Mouse (Mus musculus) kidney, embryonic 15.5 days (tissue): Measurements from ENCODE around the gene Morc2b. TPM values are rescaled to one million over a fixed set of nuclear protein-coding genes. Genes with fewer than 3 reads are reported as not detected.
A peak's percentile ranks its signal among the peaks of the same experiment; 100 is the strongest.
"Not testable (repeated sequence)": the region's sequence is repeated elsewhere in the genome, so short reads cannot be mapped to it uniquely, and the experiment has no call there.

Experiments used
- ATAC-seq: fragments of 200-750 bp; cut with Nextera tagmentation; replicated peaks from 2 replicates; pipeline ENCODE4 v1.8.0; 2017; ENCODE audit warnings: moderate TSS enrichment; ENCODE audit not compliant: low FRiP score
- H3K27ac ChIP-seq: fragments of 300-500 bp; sonication (generic); 2 replicates; pipeline ENCODE4 v1.5.1; 2015; ENCODE audit warnings: mild to moderate bottlenecking, inconsistent platforms
- H3K27me3 ChIP-seq: fragments of 300-500 bp; sonication (generic); 2 replicates; pipeline ENCODE4 v1.6.1; 2015; ENCODE audit warnings: inconsistent platforms
- H3K36me3 ChIP-seq: fragments of 300-500 bp; sonication (generic); 2 replicates; pipeline ENCODE4 v1.6.1; 2015; ENCODE audit warnings: inconsistent platforms
- H3K4me1 ChIP-seq: fragments of 300-500 bp; sonication (generic); 2 replicates; pipeline ENCODE4 v1.6.1; 2015; ENCODE audit warnings: inconsistent platforms
- H3K4me2 ChIP-seq: fragments of 300-500 bp; sonication (generic); 2 replicates; pipeline ENCODE4 v1.6.1; 2015; ENCODE audit warnings: moderate library complexity, mild to moderate bottlenecking, inconsistent platforms
- H3K4me3 ChIP-seq: fragments of 300-500 bp; sonication (generic); replicated peaks from 2 replicates; pipeline ENCODE4 v1.5.1; 2015; ENCODE audit warnings: mild to moderate bottlenecking, inconsistent platforms
- H3K9ac ChIP-seq: fragments of 300-500 bp; sonication (generic); 2 replicates; pipeline ENCODE4 v1.6.1; 2015; ENCODE audit warnings: mild to moderate bottlenecking, inconsistent platforms
- H3K9me3 ChIP-seq: fragments of 300-500 bp; sonication (generic); replicated peaks from 2 replicates; pipeline ENCODE4 v1.6.1; 2016; ENCODE audit warnings: inconsistent platforms
- WGBS: fragments of 180-500 bp; shearing (Covaris S2); methylation state at CpG from one replicate; pipeline ENCODE4 v1.1.7; 2015; ENCODE audit warnings: mixed read lengths; 5-methylcytosine and 5-hydroxymethylcytosine counted together
- polyA plus RNA-seq: library from polyadenylated mRNA; unstranded; fragments of >200 nt; fragmentation: Nextera tagmentation; extraction: Ambion mirVana; gene quantifications from 2 replicates; pipeline ENCODE4 v1.2.1, GENCODE M21; 2015

Gene Morc2b
- polyA plus RNA-seq, result not detected in 2 replicates

DNA sequence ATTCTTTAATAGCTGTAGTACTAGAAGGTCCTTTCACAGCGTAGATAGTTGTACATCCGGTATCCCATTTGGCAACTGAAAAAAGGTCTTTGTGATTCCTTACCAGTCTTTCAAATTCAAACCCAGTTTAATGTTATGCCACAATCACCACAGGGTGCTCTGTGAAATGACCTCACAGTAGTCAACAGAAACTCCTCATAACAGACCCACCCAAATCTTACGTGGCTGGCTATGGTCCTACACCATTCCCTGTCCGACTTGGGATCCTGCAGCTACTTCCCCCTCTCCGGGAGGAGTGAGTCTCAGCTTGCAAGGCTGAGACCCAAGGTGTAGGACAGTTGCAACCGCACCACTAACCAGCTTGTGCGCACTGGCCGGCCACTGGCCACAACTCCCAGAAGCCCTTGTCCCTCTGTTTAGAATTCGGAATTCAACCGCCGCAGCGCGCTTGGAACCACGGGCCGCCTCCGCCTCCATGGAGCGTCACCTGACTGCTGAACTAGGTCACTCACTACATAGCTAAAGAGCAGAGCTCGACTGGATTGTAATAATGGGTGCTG lies at the start of gene Morc2b:
Morc2b (minus strand) TSS at position 423 of the 560 bp plus-strand sequence.
- no peak within 1 kb of the TSS for H3K4me2 ChIP-seq
- H3K9me3 ChIP-seq, result no peaks in the 10 kb centered on the region
- WGBS, result 78% methylated on average over 18 of the region's 18 CpGs
- H3K36me3 ChIP-seq, result no peaks in the 10 kb centered on the region
- no peak for ATAC-seq
- no peak within 1 kb of the TSS for H3K9ac ChIP-seq
- H3K27ac ChIP-seq, result no peak within 1 kb of the TSS
- H3K27me3 ChIP-seq, result no peaks in the 10 kb centered on the region
- H3K4me1 ChIP-seq, result no peaks in the 10 kb centered on the region
- no peak within 1 kb of the TSS for H3K4me3 ChIP-seq

DNA sequence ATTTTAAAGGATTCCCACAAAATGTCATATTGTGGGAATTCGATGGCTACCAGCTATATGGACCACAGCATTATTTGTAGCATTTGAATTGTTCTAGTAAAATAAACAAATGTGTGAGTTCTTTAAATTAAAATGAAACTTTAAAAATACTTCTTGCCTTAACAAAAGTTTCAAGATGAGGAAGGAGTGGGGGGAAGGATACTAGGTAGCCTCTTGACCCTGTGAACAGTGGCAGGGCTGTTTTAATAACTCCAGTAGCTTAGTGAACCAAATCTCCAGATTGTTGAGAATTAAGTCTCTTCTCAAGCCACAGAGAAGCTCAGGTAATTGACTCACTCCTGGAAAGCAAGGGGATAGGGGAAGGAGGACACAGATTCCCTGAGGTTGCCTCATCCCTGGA lies 28.7 kb upstream of the Morc2b start, which contains the start of gene Olfr55:
Olfr55 (plus strand) TSS at position 301 of the 400 bp plus-strand sequence.
- ATAC-seq, H3K4me3 ChIP-seq, H3K36me3 ChIP-seq, H3K4me1 ChIP-seq, H3K4me2 ChIP-seq, H3K9me3 ChIP-seq, H3K27ac ChIP-seq, H3K9ac ChIP-seq, H3K27me3 ChIP-seq: not testable (repeated sequence)
- WGBS, result 76% methylated on average over 1 of the region's 1 CpGs

DNA sequence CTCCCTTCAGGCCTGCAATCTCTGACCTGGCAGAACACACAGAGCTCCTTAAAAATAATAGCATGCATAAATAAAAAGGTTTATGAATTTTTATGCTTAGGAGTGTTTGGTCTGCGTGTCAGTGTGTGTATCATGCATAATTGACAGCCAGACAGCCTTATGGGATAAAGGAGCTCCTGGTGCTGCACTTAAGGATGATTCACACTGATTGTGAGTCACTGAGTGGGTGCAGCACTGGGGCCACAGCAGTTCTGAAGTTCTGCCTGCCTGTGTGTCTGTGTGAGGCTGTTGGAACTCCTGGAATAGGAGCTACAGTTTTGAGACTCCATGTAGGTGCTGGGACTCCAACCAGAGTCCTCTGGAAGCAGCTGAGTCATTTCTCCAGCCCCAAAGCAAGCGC lies 13.2 kb downstream of the Morc2b start:
- no peaks in the 10 kb centered on the region for H3K4me1 ChIP-seq
- no peaks in the 10 kb centered on the region for H3K27me3 ChIP-seq
- no peak overlapping the region for H3K4me2 ChIP-seq
- H3K27ac ChIP-seq, result no peak overlapping the region
- no peak overlapping the region for H3K9ac ChIP-seq
- H3K4me3 ChIP-seq, result no peak overlapping the region
- WGBS, result 68% methylated on average over 2 of the region's 2 CpGs
- H3K36me3 ChIP-seq, result no peaks in the 10 kb centered on the region
- no peak for ATAC-seq
- no peaks in the 10 kb centered on the region for H3K9me3 ChIP-seq

DNA sequence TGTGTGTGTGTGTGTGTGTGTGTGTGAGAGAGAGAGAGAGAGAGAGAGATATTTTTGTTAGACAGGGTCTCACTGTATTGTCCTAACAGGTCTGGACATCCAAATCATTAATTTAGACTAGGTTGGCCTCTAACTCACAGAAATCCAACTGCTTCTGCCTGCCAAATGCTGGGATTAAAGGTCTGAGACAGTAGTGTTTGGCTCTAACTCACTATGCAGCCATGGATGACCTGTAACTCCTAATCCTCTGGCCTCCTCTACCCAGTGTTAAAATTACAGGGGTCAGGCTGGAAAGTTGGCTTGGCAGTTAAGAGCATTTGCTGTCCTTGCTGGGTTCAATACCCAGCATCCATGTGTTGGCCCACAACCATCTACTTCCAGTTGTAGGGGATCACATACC lies 14.9 kb downstream of the Morc2b start:
- Histone ChIP-seq H3K4me2 (no peak overlapping the region), H3K9ac (no peak overlapping the region), H3K9me3 (no peaks in the 10 kb centered on the region), H3K36me3 (no peaks in the 10 kb centered on the region), H3K4me1 (no peaks in the 10 kb centered on the region), H3K27me3 (no peaks in the 10 kb centered on the region), H3K27ac (no peak overlapping the region), H3K4me3 (no peak overlapping the region)
- no peak for ATAC-seq

DNA sequence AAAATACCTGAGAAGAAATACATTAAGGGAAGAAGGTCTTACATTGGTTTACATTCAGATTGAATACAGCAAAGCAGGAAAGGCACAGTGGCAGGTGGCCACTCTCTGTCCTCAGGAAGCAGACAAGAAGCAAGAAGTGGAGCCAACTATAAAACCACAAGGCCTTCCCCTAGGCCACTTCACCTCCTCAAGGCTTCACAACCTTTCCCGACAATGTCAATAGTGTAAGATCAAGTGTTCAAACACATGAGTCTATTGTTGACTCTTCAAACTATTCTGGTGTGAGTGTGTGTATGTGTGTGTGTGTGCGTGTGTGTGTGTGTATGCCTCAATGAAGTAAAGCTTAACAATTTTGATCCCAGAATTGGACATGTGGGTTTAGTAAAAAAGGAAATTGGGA lies 42.1 kb downstream of the Morc2b start:
- H3K4me3 ChIP-seq, result no peak overlapping the region
- no peaks in the 10 kb centered on the region for H3K9me3 ChIP-seq
- H3K27ac ChIP-seq, result no peak overlapping the region
- no peak overlapping the region for H3K4me2 ChIP-seq
- no peaks in the 10 kb centered on the region for H3K27me3 ChIP-seq
- peaks cover 10% of the 10 kb centered on the region; the same call in 1 of the 2 replicates for H3K4me1 ChIP-seq
- no peak overlapping the region for H3K9ac ChIP-seq
- no peaks in the 10 kb centered on the region for H3K36me3 ChIP-seq
- no peak for ATAC-seq
- 86% methylated on average over 2 of the region's 2 CpGs for WGBS

DNA sequence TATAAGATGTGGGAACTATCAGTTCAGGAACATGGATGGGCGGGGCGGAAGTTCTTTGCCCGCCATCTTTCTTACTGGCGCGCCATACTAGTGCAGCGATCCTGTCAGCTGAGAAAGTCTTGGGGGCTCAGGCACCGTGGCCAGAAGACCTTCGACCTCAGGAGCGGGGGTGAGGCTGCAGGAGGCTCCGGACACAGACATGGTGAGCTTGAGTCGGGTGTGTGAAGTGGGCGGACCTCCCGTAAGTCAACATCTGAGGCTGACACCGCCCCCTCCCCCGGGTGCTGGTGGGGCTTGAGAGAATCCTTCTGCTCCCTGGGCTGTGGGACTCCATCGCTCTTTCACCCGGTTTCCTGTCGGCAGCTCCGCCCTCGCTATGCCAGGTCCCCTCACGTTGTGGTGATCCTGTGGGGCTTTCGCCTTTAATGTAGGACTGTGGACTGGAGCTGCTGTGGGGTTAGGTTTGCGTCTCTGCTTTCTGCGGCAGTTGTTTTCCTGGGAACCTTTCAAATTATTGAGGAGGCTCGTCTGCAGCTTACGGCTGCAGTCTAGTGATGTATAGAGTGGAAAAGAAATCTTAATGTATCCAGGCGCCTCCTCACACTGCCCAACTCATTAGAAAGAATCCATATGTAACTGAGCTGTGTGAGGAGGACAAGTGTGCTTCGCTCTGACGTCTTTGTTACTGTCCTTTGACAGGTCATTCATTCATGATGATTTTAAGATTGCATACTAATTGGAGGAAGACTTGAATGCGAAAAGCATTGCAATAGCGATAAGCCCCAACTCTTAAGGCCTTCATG lies 46.9 kb downstream of the Morc2b start:
- peak; percentile 87 for ATAC-seq
- WGBS, result 2% methylated on average over 31 of the region's 31 CpGs
- H3K36me3 ChIP-seq, result no peaks in the 10 kb centered on the region
- H3K9me3 ChIP-seq, result no peaks in the 10 kb centered on the region
- no peaks in the 10 kb centered on the region for H3K27me3 ChIP-seq
- H3K4me3 ChIP-seq, result peak overlapping the region; percentile 59
- H3K9ac ChIP-seq, result peak overlapping the region; percentile 44
- H3K4me1 ChIP-seq, result peaks cover 23% of the 10 kb centered on the region; the same call in 1 of the 2 replicates
- peak overlapping the region; percentile 92 for H3K27ac ChIP-seq
- peak overlapping the region; percentile 58 for H3K4me2 ChIP-seq

DNA sequence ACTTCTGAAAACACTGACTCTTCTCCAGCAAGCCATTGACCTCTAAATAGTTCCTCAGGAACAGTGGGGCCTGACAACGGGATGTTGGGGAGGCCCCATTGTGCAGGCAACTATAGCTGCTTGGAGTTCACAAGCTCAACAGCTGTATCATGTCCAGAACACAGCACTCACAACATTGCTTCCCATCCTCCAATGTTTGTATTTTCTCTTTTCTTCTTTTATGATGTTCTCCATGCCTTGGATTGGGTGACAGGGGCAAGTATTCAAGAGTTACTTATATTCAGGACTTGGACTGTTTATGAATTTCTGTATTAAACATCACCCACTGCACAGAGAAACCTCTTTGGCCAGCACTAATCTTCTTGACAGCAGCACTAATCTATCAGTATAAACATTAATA lies 47.9 kb downstream of the Morc2b start:
- Histone ChIP-seq H3K9ac (no peak overlapping the region), H3K27me3 (no peaks in the 10 kb centered on the region), H3K9me3 (no peaks in the 10 kb centered on the region), H3K4me3 (0 out of 2 replicates have a peak overlapping the region, but pooled peaks have one; percentile 59), H3K27ac (peak overlapping the region; percentile 92), H3K36me3 (no peaks in the 10 kb centered on the region), H3K4me1 (peaks cover 23% of the 10 kb centered on the region; the same call in 1 of the 2 replicates), H3K4me2 (peak overlapping the region; percentile 58)
- no peak for ATAC-seq
- WGBS, result 67% methylated on average over 1 of the region's 1 CpGs

DNA sequence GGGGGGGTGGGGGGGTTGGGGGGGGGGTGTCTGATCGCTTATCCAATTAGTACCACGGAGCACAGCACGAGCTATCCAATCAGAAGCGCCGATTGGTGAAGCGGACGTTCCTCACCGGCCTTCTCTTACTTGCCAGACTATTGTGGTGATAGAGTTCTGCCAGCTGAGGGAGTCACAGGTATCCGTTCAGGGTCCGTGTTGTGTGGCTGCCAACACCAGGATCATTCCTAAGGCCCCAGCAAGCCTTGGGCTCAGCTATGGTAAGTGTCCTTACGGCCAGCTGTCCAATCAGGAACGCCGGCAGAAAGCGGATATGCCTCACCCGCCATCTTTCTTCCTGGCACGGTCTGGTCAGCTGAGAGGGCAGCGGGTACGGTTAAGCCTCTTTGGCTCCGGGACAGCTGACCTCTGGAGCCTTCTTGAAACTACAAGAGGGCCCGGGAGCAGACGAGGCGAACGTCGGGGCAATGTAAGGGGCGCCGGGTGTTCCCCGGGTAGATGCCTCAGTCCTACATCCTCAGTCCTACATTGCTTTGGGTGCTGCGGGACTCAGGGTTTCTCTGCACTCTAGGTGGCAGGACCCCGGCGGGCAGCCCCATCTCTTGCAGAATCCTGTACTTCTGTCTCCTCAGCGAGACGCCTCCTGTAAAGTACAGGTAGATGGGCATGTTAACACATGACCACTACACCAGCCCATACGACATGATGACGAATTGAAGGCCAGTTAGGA lies 50.1 kb downstream of the Morc2b start, which contains the start of gene Zfp563:
Zfp563 (plus strand) TSS at position 91 of the 730 bp plus-strand sequence.
- Histone ChIP-seq H3K4me3 (peak within 1 kb of the TSS; percentile 71), H3K4me1 (peaks cover 23% of the 10 kb centered on the region; the same call in 1 of the 2 replicates), H3K27ac (peak within 1 kb of the TSS; percentile 96), H3K27me3 (no peaks in the 10 kb centered on the region), H3K4me2 (peak within 1 kb of the TSS; percentile 76), H3K9me3 (no peaks in the 10 kb centered on the region), H3K9ac (peak within 1 kb of the TSS; percentile 70), H3K36me3 (no peaks in the 10 kb centered on the region)
- ATAC-seq, result peak; percentile 91
- 3% methylated on average over 34 of the region's 34 CpGs for WGBS

DNA sequence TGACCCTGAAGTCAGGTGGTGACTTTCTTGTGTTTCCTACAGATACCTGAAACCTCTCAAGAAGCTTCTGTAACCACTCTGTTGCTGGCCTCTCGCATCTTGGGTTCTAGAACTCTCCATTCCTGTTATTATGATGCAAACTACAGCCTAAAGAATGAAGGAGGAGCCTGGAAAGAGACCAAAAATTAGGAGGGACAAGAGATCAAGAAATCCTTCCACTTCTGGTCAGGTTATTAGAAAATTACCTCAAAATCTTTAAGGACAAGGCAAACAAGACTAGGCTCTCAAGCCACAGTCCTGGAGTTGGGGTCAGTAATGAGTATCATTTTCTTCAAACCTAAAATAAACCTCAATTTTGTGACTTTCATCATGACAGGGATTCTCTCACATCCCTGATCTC lies 71.5 kb downstream of the Morc2b start, which contains the start of gene 4921501E09Rik:
4921501E09Rik (minus strand) TSS at position 101 of the 400 bp plus-strand sequence.
- 64% methylated on average over 1 of the region's 1 CpGs for WGBS
- H3K9me3 ChIP-seq, result no peaks in the 10 kb centered on the region
- H3K27me3 ChIP-seq, result no peaks in the 10 kb centered on the region
- H3K4me1 ChIP-seq, result no peaks in the 10 kb centered on the region
- no peak within 1 kb of the TSS for H3K27ac ChIP-seq
- no peak within 1 kb of the TSS for H3K4me3 ChIP-seq
- H3K36me3 ChIP-seq, result no peaks in the 10 kb centered on the region
- no peak within 1 kb of the TSS for H3K9ac ChIP-seq
- H3K4me2 ChIP-seq, result no peak within 1 kb of the TSS
- no peak for ATAC-seq

Other genes with a start within 250 kb of the Morc2b start
- 7.7 and 8.0 TPM in 2 replicates for gene Zfp870, start 248.0 kb downstream of the Morc2b start, polyA plus RNA-seq
- gene Cyp4f14, start 222.3 kb downstream of the Morc2b start, polyA plus RNA-seq, result not detected in 2 replicates
- gene Cyp4f13, start 192.3 kb downstream of the Morc2b start, polyA plus RNA-seq, result 10.8 and 13.3 TPM in 2 replicates
- 9.9 and 12.1 TPM in 2 replicates for gene Zfp472, start 173.9 kb downstream of the Morc2b start, polyA plus RNA-seq
- gene Zfp952, start 146.6 kb downstream of the Morc2b start, polyA plus RNA-seq, result 11.2 and 11.9 TPM in 2 replicates
- 13.9 and 14.9 TPM in 2 replicates for gene Zfp763, start 106.3 kb downstream of the Morc2b start, polyA plus RNA-seq
- not detected in 2 replicates for gene 4921501E09Rik, start 71.6 kb downstream of the Morc2b start, polyA plus RNA-seq
- 6.4 and 8.2 TPM in 2 replicates for gene Zfp563, start 50.4 kb downstream of the Morc2b start, polyA plus RNA-seq
- 0.04 TPM in 1 of 2 replicates, not detected in the other for gene Olfr55, start 28.8 kb upstream of the Morc2b start, polyA plus RNA-seq
- gene Olfr239, start 51.6 kb upstream of the Morc2b start, polyA plus RNA-seq, result not detected in 2 replicates
- not detected in 2 replicates for gene Olfr1564, start 82.0 kb upstream of the Morc2b start, polyA plus RNA-seq
- 17.7 and 17.9 TPM in 2 replicates for gene Zfp955a, start 115.5 kb upstream of the Morc2b start, polyA plus RNA-seq
- gene Olfr63, start 125.0 kb upstream of the Morc2b start, polyA plus RNA-seq, result 0.04 TPM in 1 of 2 replicates, not detected in the other
- 13.1 and 13.6 TPM in 2 replicates for gene Zfp955b, start 149.9 kb upstream of the Morc2b start, polyA plus RNA-seq
- 9.1 and 11.8 TPM in 2 replicates for gene Zfp81, start 219.2 kb upstream of the Morc2b start, polyA plus RNA-seq